Mouse (Mus musculus): Measurements from ENCODE around the gene Sik2.

GRCm38 (mm10) chr9:50874031-50874430, 134.8 kb downstream of the Sik2 start:
- TF ChIP-seq CTCF (IDR thresholded peaks at IDR 0.05; ENCODE audit: insufficient read depth, low read length) (no peak), POLR2A (IDR thresholded peaks at IDR 0.05; ENCODE audit: borderline replicate concordance, extremely low read depth, low read depth, low read length) (no peak)
